Mouse (Mus musculus): Measurements from ENCODE around the gene Gys2. TPM values are rescaled to one million over a fixed set of nuclear protein-coding genes. Genes with fewer than 3 reads are reported as not detected.
"Not testable (repeated sequence)": the region's sequence is repeated elsewhere in the genome, so short reads cannot be mapped to it uniquely, and the experiment has no call there.

The Gys2 gene
- total RNA-seq (2014; rRNA removed; ENCODE audit: low replicate concordance), result 0.76 TPM in 1 of 2 replicates, not detected in the other
- polyA plus RNA-seq (2015; fragmentation: Nextera tagmentation; extraction: Ambion mirVana), result 0.04 TPM in 1 of 2 replicates, not detected in the other

- no peak for DNase-seq (ENCODE audit: low spot score)
- no peaks in the 10 kb centered on the region for H3K36me3 ChIP-seq (replicated peaks; ENCODE audit: control insufficient read depth, insufficient read depth, low read length)
- no peak within 1 kb of the TSS for H3K4me2 ChIP-seq (ENCODE audit: low read depth, low read length)
- H3K27ac ChIP-seq (ENCODE audit: low read depth), result no peak within 1 kb of the TSS
- 50% methylated on average over 4 of the region's 4 CpGs for WGBS
- ATAC-seq (ENCODE audit: insufficient read depth, low read depth), result no peak
- no peak within 1 kb of the TSS for H3K4me3 ChIP-seq (ENCODE audit: low read depth, low read length)
- H3K9ac ChIP-seq (replicated peaks; ENCODE audit: low read depth, low read length), result no peak within 1 kb of the TSS
- no peaks in the 10 kb centered on the region for H3K27me3 ChIP-seq (ENCODE audit: control insufficient read depth, insufficient read depth, low read length)
- H3K4me1 ChIP-seq (ENCODE audit: control insufficient read depth, insufficient read depth), result no peaks in the 10 kb centered on the region
- H3K9me3 ChIP-seq (replicated peaks; ENCODE audit: control insufficient read depth, low read length), result no peaks in the 10 kb centered on the region
- no peak for TF ChIP-seq CTCF (IDR thresholded peaks at IDR 0.05; ENCODE audit: low read depth)
- no peak for TF ChIP-seq EP300 (IDR thresholded peaks at IDR 0.05; ENCODE audit: low read depth)
Measured at GRCm38 (mm10) chr6:142472801-142473203, at the start of gene Gys2. TSS of gene Gys2 (minus strand) at chr6:142473109.

GRCm38 (mm10) chr6:142521591-142522110 is 48.7 kb upstream of the Gys2 start:
- Histone ChIP-seq H3K36me3 (replicated peaks; ENCODE audit: control insufficient read depth, insufficient read depth, low read length) (no peaks in the 10 kb centered on the region), H3K9ac (replicated peaks; ENCODE audit: low read depth, low read length) (no peak overlapping the region), H3K27me3 (ENCODE audit: control insufficient read depth, insufficient read depth, low read length) (no peaks in the 10 kb centered on the region), H3K4me2 (ENCODE audit: low read depth, low read length) (no peak overlapping the region), H3K9me3 (replicated peaks; ENCODE audit: control insufficient read depth, low read length) (no peaks in the 10 kb centered on the region), H3K4me1 (ENCODE audit: control insufficient read depth, insufficient read depth) (no peaks in the 10 kb centered on the region; the same call in 1 of the 2 replicates), H3K4me3 (ENCODE audit: low read depth, low read length) (no peak overlapping the region), H3K27ac (ENCODE audit: low read depth) (no peak overlapping the region)
- WGBS, result 53% methylated on average over 12 of the region's 12 CpGs
- no peak for TF ChIP-seq CTCF (IDR thresholded peaks at IDR 0.05; ENCODE audit: low read depth)
- no peak for TF ChIP-seq EP300 (IDR thresholded peaks at IDR 0.05; ENCODE audit: low read depth)
- ATAC-seq (ENCODE audit: insufficient read depth, low read depth) (no peak), DNase-seq (ENCODE audit: low spot score) (no peak)

- ATAC-seq (ENCODE audit: insufficient read depth, low read depth) (peak; percentile 47; the same call in 1 of the 2 replicates), DNase-seq (ENCODE audit: low spot score) (peak; percentile 68)
- Histone ChIP-seq H3K4me2 (ENCODE audit: low read depth, low read length) (no peak overlapping the region), H3K9me3 (replicated peaks; ENCODE audit: control insufficient read depth, low read length) (no peaks in the 10 kb centered on the region), H3K9ac (replicated peaks; ENCODE audit: low read depth, low read length) (no peak overlapping the region), H3K27me3 (ENCODE audit: control insufficient read depth, insufficient read depth, low read length) (no peaks in the 10 kb centered on the region), H3K4me1 (ENCODE audit: control insufficient read depth, insufficient read depth) (no peaks in the 10 kb centered on the region; the same call in 1 of the 2 replicates), H3K4me3 (ENCODE audit: low read depth, low read length) (no peak overlapping the region), H3K36me3 (replicated peaks; ENCODE audit: control insufficient read depth, insufficient read depth, low read length) (no peaks in the 10 kb centered on the region), H3K27ac (ENCODE audit: low read depth) (no peak overlapping the region)
- TF ChIP-seq CTCF (IDR thresholded peaks at IDR 0.05; ENCODE audit: low read depth) (peak; percentile 65), EP300 (IDR thresholded peaks at IDR 0.05; ENCODE audit: low read depth) (no peak)
- 7% methylated on average over 6 of the region's 6 CpGs for WGBS
Measured at GRCm38 (mm10) chr6:142519110-142519509, 46.2 kb upstream of the Gys2 start.

GRCm38 (mm10) chr6:142515379-142515778 is 42.5 kb upstream of the Gys2 start:
- H3K36me3 ChIP-seq (replicated peaks; ENCODE audit: control insufficient read depth, insufficient read depth, low read length); H3K27me3 ChIP-seq (ENCODE audit: control insufficient read depth, insufficient read depth, low read length); ATAC-seq (ENCODE audit: insufficient read depth, low read depth); DNase-seq (ENCODE audit: low spot score); H3K9me3 ChIP-seq (replicated peaks; ENCODE audit: control insufficient read depth, low read length); H3K4me2 ChIP-seq (ENCODE audit: low read depth, low read length); H3K27ac ChIP-seq (ENCODE audit: low read depth); H3K9ac ChIP-seq (replicated peaks; ENCODE audit: low read depth, low read length); H3K4me3 ChIP-seq (ENCODE audit: low read depth, low read length); H3K4me1 ChIP-seq (ENCODE audit: control insufficient read depth, insufficient read depth): not testable (repeated sequence)
- WGBS, result 73% methylated on average over 8 of the region's 9 CpGs

GRCm38 (mm10) chr6:142514912-142515311 is 42.0 kb upstream of the Gys2 start:
- no peak overlapping the region for H3K27ac ChIP-seq (ENCODE audit: low read depth)
- H3K9me3 ChIP-seq (replicated peaks; ENCODE audit: control insufficient read depth, low read length), result no peaks in the 10 kb centered on the region
- no peak overlapping the region for H3K4me2 ChIP-seq (ENCODE audit: low read depth, low read length)
- ATAC-seq (ENCODE audit: insufficient read depth, low read depth) (peak; percentile 18; the same call in 1 of the 2 replicates), DNase-seq (ENCODE audit: low spot score) (no peak)
- no peak overlapping the region for H3K4me3 ChIP-seq (ENCODE audit: low read depth, low read length)
- H3K27me3 ChIP-seq (ENCODE audit: control insufficient read depth, insufficient read depth, low read length), result no peaks in the 10 kb centered on the region
- TF ChIP-seq EP300 (IDR thresholded peaks at IDR 0.05; ENCODE audit: low read depth) (no peak), CTCF (IDR thresholded peaks at IDR 0.05; ENCODE audit: low read depth) (peak; percentile 46)
- no peaks in the 10 kb centered on the region for H3K36me3 ChIP-seq (replicated peaks; ENCODE audit: control insufficient read depth, insufficient read depth, low read length)
- no peak overlapping the region for H3K9ac ChIP-seq (replicated peaks; ENCODE audit: low read depth, low read length)
- WGBS, result 2% methylated on average over 10 of the region's 10 CpGs
- no peaks in the 10 kb centered on the region for H3K4me1 ChIP-seq (ENCODE audit: control insufficient read depth, insufficient read depth)

- Histone ChIP-seq H3K27me3 (ENCODE audit: control insufficient read depth, insufficient read depth, low read length) (no peaks in the 10 kb centered on the region), H3K9ac (replicated peaks; ENCODE audit: low read depth, low read length) (no peak overlapping the region), H3K4me3 (ENCODE audit: low read depth, low read length) (no peak overlapping the region), H3K4me2 (ENCODE audit: low read depth, low read length) (no peak overlapping the region), H3K4me1 (ENCODE audit: control insufficient read depth, insufficient read depth) (peaks cover 9% of the 10 kb centered on the region; the same call in 1 of the 2 replicates), H3K36me3 (replicated peaks; ENCODE audit: control insufficient read depth, insufficient read depth, low read length) (no peaks in the 10 kb centered on the region), H3K27ac (ENCODE audit: low read depth) (no peak overlapping the region), H3K9me3 (replicated peaks; ENCODE audit: control insufficient read depth, low read length) (no peaks in the 10 kb centered on the region)
- TF ChIP-seq CTCF (IDR thresholded peaks at IDR 0.05; ENCODE audit: low read depth) (no peak), EP300 (IDR thresholded peaks at IDR 0.05; ENCODE audit: low read depth) (no peak)
- WGBS, result 49% methylated on average over 3 of the region's 3 CpGs
- ATAC-seq (ENCODE audit: insufficient read depth, low read depth), result no peak
- no peak for DNase-seq (ENCODE audit: low spot score)
Measured at GRCm38 (mm10) chr6:142512902-142513301, 40.0 kb upstream of the Gys2 start.
